Comparison of ENCODE assay signal across 9 mouse cellular contexts in the genomic region with DNA sequence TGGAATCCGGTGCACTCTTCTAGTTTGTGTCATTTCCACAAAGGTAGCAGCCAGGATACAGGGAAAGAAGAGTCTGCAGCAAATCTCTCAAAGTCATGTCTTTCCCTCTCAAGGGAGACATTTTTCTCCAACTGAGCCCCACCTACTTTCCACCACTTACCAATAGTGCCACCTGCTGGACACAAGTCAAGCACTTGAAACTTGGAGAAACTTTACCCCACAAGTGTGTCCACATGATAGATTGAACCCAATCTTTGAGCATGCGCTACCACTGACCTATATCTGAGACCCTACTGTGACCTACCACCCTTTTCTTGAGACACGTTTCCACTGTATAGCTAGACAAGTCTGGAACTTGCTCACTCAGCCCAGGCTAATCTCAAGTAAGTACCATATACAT. TPM values are rescaled to one million over a fixed set of nuclear protein-coding genes. Genes with fewer than 3 reads are reported as not detected.
A peak's percentile ranks its signal among the peaks of the same experiment; 100 is the strongest.
DNase-seq lines count a peak whose midpoint lies in the region; ATAC-seq and TF ChIP-seq lines count a peak whose summit lies in the region.
"Had no signal": no experiment of that assay in that cellular context is flagged by ENCODE, and none has a peak within 500 bp of the region (broad histone marks: within the 10 kb centered on the region; RNA-seq: fewer than 3 reads in every experiment).

No protein-coding gene starts in this region.

- peak; percentile 64 for TF ChIP-seq CTCF in Patski (IDR thresholded peaks at IDR 0.05)

- in situ Hi-C loops in Patski (cut with MboI; ENCODE audit: low pct_unique_long_range_greater_than_20kb) = loop anchor here (25.0 kb wide), 1 partner anchor 411 kb away; no protein-coding TSS in a partner anchor

- CTCF ChIA-PET in Patski (lab: Charles Lee) = interaction anchor here (1.1 kb wide), 1 partner anchor 11 kb away, joined by 4 read pairs; no protein-coding TSS in a partner anchor

- no peaks in the 10 kb centered on the region for H3K27me3 ChIP-seq in Patski
- H3K27me3 ChIP-seq: limb, embryonic 12.5 days had no signal

- intact Hi-C loops in left cerebral cortex, postnatal 36 days (cut with DNase I) = no loop called here

- POLR2A ChIA-PET in Patski (lab: Charles Lee) = no interaction called here

- ATAC-seq in Patski = no peak
- peak; percentile 52 to 57 for ATAC-seq in hematopoietic stem cell, adult 5-6 weeks (replicated peaks in 1 of 2; ENCODE audit: insufficient read depth in 1 of 2, low FRiP score in 2 of 2, low TSS enrichment in 1 of 2, low read depth in 1 of 2, poor library complexity in 2 of 2, severe bottlenecking in 2 of 2)
- peak; percentile 63 for ATAC-seq in neutrophil, adult 5-6 weeks (ENCODE audit: extremely low read depth, insufficient number of reproducible peaks, low FRiP score, poor library complexity, severe bottlenecking)

- peak; percentile 43 to 66 for DNase-seq in heart, adult 18-20 months
- no peak for DNase-seq in heart, adult 9 months (ENCODE audit: low spot score in 2 of 2)
- DNase-seq in 416B (ENCODE audit: low read depth) (peak; percentile 86), Patski (ENCODE audit: low read depth, low spot score) (no peak)
- DNase-seq in yolk sac, embryonic 10.5 days (ENCODE audit: low spot score) = no peak
- DNase-seq in left cerebral cortex, postnatal 36 days (ENCODE audit: low spot score in 2 of 2) = no peak

RNA-seq across cellular contexts. Expression of a gene that starts 1.9 kb away (rescaled TPM):
- 10 to 100 TPM; 18.7 to 23.5 TPM for total RNA-seq in heart, adult 18-20 months (2021)
- polyA plus RNA-seq in Patski (2021) = 26.6 TPM
- 19.7 and 22.8 TPM in 2 replicates for total RNA-seq in hematopoietic stem cell, adult 5-6 weeks (2017)
- total RNA-seq in neutrophil, adult 5-6 weeks (2017) = 35.7 and 36.0 TPM in 2 replicates
- total RNA-seq in left cerebral cortex, postnatal 36 days (2021) = 10 to 100 TPM; 20.2 to 24.1 TPM

RNA-seq across cellular contexts. Expression of a gene that starts 28.9 kb away (rescaled TPM):
- total RNA-seq in heart, adult 18-20 months (2021) = 10 to 100 TPM; 27.2 to 33.3 TPM
- 118 TPM for polyA plus RNA-seq in Patski (2021)
- 152 and 171 TPM in 2 replicates for total RNA-seq in hematopoietic stem cell, adult 5-6 weeks (2017)
- total RNA-seq in neutrophil, adult 5-6 weeks (2017) = 98.2 and 102 TPM in 2 replicates
- 10 to 100 TPM; 88.9 to 89.2 TPM for total RNA-seq in left cerebral cortex, postnatal 36 days (2021)

RNA-seq across cellular contexts. Expression of a gene that starts 31.8 kb away (rescaled TPM):
- total RNA-seq in heart, adult 18-20 months (2021) = 100 to 1,000 TPM; 571 to 604 TPM
- polyA plus RNA-seq in Patski (2021) = 845 TPM
- 325 and 357 TPM in 2 replicates for total RNA-seq in hematopoietic stem cell, adult 5-6 weeks (2017)
- total RNA-seq in neutrophil, adult 5-6 weeks (2017) = 399 and 408 TPM in 2 replicates
- 100 to 1,000 TPM; 657 to 689 TPM for total RNA-seq in left cerebral cortex, postnatal 36 days (2021)

RNA-seq across cellular contexts. Expression of a gene that starts 52.5 kb away (rescaled TPM):
- not detected for total RNA-seq in heart, adult 18-20 months (2021)
- 0.24 TPM for polyA plus RNA-seq in Patski (2021)
- not detected in 2 replicates for total RNA-seq in hematopoietic stem cell, adult 5-6 weeks (2017)
- total RNA-seq in neutrophil, adult 5-6 weeks (2017) = not detected in 2 replicates
- not detected for total RNA-seq in left cerebral cortex, postnatal 36 days (2021)

Comparison
In these comparisons a context has a peak if more than half of its experiments do, and no peak if none do; other contexts are left out.
1. DNase-seq: peak in heart, adult 18-20 months (2 of 2) and 416B (single experiment); none in heart, adult 9 months (0 of 2), Patski (single experiment), yolk sac, embryonic 10.5 days (single experiment) and left cerebral cortex, postnatal 36 days (0 of 2).